Mouse (Mus musculus) mesoderm, embryonic 11.5 days (tissue): ENCODE results near the gene Heatr5a.

Source experiments
- DNase-seq: peaks from one replicate; pipeline ENCODE4 v3.0.0-alpha.2; 2012; ENCODE audit warnings: low read depth, low spot score

Heatr5a gene

GRCm38 (mm10) chr12:51972269-51973065 is 1.3 kb upstream of the Heatr5a start:
- no peak for DNase-seq

DNA sequence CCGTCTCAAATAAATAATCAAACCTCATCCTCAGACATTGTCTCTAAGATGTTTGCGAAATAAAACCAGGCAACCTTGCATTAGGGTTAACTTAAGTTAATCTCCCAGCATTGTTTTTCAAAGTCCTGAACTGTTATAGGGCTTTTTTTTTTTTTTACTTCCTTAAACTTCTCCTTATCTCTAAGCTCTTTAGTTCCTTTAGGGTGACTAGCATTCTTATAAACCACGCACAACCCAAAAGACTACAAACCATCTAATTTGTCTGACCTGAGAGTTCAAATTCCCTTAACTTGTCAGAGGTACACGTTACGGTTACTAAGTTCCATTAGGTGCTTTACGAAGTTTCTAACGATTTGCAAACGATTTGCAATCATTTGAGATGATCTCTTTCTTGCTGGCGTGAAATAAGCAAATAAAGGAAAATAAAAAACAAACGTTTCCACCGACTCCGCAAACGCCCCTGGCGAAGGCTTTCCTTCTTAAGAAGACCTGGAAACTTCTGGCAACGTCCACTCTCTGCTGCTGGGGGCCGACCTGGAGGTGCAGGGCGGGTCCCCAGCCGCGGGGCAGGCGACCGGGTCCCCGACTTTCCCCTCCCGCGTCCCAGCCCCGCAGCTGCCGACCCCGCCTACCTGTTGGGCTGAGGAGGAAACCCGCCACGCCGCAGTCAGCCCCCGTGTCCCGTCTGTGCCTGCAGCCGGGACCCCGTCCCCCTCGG is 610 bp downstream of the Heatr5a start:
- DNase-seq, result no peak

GRCm38 (mm10) chr12:51969876-51970275 is 1.2 kb downstream of the Heatr5a start:
- DNase-seq, result no peak

DNA sequence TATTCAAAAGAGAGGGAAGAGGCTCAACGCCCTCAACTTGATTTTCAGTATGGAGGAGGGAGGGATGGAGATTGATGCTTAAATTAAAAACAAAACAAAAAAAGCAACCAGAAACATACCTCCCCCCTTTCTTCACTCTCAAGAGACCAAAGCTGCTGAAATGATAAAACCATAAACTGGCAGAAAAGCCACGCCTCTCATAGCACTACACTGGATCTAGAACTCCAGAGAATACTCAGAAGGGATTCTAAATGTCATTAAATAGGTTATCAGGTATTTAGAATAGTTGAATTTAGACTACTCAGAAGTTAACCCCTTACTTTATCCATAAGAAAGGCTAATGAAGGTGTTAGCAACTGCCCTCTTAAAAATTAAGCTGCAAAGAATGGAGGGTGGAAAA is 2.0 kb downstream of the Heatr5a start:
- DNase-seq, result no peak

- no peak for DNase-seq
Observed at GRCm38 (mm10) chr12:51967915-51968595, 3.1 kb downstream of the Heatr5a start.

DNA sequence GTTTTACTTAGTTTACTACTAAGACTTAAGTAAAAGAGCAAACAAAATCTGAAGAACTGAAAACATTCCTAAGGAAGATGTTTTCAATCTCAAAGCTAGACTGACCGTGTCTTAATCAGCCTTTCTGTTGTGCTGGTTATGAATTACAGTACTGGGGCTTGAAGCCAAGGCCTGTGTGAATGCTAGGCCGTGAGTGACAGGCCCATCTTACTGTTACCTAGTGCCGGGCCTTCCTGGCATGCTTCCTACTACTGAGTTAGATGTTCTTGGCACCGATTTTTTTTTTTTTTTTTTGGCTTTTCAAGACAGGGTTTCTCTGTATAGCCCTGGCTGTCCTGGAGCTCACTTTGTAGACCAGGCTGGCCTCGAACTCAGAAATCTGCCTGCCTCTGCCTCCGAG is 13.5 kb downstream of the Heatr5a start:
- DNase-seq, result no peak

DNA sequence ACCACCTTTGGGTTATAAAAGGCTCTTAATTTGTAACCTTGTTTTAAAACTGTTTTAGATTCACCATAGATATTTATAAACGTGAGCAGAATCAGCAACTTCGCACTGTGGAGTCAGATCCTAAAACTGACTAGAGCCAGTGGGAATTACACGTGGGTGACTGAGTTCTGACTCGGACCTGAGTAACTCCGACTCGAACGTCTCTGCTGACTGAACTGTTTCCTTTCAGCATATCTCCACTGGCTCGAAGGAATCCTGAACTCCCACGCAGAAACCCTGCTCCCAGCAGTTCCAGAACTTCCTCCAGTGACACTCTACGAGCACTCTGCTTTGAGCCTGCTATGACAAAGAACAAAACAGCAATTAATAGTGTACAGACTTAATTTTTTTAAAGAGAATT is 18.8 kb downstream of the Heatr5a start:
- no peak for DNase-seq

- no peak for DNase-seq
Observed at GRCm38 (mm10) chr12:51947498-51947945, 23.6 kb downstream of the Heatr5a start.

DNA sequence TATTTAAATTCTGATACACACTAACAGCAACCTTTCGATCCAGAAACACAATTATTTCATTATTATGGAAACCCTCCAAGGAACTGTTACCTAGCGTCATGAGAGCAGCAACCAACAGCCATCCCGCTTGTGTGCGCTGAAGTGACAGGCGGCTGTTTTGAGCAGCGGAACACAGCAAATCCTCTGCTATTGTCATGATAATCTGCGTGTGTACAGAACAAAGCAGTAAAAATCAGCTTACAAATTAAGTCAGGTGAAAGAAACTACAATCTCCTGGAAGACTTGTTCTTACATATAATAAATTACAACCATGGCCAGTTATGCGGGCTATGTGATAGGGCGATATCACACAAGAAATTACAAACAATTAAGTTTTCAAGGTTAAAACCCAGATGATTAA is 25.8 kb downstream of the Heatr5a start:
- DNase-seq, result no peak

DNA sequence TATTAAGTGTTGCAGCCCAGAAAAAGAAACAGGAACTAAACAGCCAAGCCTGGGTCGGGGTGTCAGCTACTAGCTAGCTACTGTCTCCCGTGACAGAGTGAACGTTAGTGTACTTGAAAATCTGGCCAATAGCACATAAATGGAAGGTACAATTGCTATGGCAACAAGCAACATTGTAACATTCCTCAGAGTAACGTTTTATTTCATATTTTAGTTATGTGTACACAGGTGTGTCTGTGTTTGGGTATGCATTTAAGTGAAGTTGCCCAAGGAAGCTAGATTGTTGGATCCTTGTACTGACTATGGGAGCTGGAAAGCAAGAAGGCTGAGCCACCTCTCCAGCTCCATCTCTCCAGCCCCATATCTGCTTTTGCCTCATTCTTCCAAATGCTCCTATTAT is 31.3 kb downstream of the Heatr5a start:
- no peak for DNase-seq

- DNase-seq, result no peak
Observed at GRCm38 (mm10) chr12:51937938-51938337, 33.2 kb downstream of the Heatr5a start.

- DNase-seq, result no peak
Observed at GRCm38 (mm10) chr12:51929630-51930029, 41.5 kb downstream of the Heatr5a start.

- no peak for DNase-seq
Observed at GRCm38 (mm10) chr12:51917191-51917590, 53.9 kb downstream of the Heatr5a start.

GRCm38 (mm10) chr12:51914903-51915670 is 56.0 kb downstream of the Heatr5a start:
- no peak for DNase-seq

DNA sequence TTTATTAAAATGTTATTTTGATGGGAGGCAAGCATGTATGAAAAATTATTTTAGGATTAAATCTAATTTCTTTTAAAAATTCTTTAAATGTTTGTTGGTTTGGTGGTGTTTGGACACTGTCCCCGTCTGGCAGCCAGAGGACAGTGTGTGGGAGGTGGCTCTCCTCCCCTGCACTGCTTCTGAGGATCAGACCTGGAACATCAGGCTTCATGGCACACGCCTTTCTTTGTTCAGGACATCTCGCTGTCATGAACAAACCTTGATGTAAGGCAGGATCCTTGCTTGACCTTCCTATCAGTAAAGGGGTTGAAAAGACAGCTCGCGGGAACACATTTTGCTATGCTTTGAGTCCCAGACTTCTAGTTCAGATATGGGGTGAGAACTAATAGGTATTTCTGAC is 61.9 kb downstream of the Heatr5a start:
- no peak for DNase-seq

- no peak for DNase-seq
Observed at GRCm38 (mm10) chr12:51907543-51907942, 63.6 kb downstream of the Heatr5a start.

DNA sequence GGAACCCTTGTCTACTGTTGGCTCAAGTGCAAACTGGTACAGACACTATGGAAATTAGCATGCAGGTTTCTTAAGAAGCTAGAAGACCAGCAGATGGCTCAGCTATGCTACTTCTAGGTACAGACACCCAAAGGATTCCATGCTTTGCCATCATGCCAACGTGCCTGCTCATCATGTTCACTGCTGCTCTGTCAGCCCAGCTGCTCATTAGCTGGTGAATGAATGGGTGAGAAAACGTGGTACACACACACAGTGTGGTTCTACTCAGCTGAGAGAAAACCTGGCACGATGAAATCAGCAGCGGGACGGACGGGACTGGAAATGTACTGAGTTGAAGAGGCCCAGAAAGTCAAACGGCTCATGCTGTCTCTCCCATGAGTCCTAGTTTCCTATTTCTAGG is 70.6 kb downstream of the Heatr5a start:
- no peak for DNase-seq

GRCm38 (mm10) chr12:51896901-51897300 is 74.2 kb downstream of the Heatr5a start:
- DNase-seq, result no peak

- DNase-seq, result no peak
Observed at GRCm38 (mm10) chr12:51888609-51889008, 82.5 kb downstream of the Heatr5a start.

DNA sequence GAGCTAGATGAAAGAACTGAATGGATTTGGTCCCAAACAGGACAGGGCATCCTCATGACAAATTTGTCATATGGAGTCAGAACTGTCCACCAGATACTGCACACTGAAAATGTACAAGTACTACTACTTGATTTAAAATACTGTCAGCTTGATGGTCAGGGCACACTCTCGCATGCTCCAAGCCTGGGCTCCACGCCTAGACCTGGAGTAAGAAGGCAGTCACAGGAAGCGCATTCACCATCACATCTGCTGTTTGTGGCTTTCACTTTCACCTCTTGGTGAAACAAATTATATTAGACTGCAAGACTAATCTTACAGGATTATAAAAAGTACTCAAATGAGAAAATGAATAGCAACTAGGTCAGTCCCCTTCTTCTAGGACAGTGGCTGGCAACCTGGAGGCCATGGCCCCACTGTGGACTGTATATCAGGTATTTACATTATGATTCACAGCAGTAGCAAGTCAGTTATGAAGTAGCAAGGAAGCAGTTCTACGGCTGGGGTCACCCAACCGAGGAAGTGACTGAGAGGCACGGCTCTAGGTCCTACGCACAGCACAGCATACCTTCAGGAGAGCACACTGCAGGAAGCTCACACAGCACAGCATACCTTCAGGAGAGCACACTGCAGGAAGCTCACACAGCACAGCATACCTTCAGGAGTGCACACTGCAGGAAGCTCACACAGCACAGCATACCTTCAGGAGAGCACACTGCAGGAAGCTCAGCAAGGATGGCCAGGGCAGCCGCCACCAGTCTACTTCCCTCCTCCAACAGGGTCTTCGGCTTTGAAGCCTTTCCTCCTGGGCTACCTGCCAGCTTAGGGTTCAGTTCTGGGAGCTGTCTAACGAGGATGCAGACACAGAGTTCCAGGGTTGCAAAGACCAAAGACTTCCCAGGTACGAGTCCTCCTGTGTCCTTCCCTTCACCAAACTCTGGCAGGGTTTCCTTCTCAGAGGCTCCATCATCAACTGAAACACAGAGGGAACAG is 83.5 kb downstream of the Heatr5a start:
- no peak for DNase-seq
